Mouse (Mus musculus) heart, adult 18-20 months (tissue): Measurements from ENCODE around the gene Hyou1. TPM values are rescaled to one million over a fixed set of nuclear protein-coding genes. Genes with fewer than 3 reads are reported as not detected.

Experiments
- microRNA-seq, 2 experiments: library from miRNA; unstranded; fragments of <30 nt; microRNA quantifications; one replicate each; pipeline ENCODE4 v1.2.0; 2022
- total RNA-seq, 2 experiments: library from RNA; stranded (reverse); gene quantifications; 2 replicates each; pipeline ENCODE4 v1.2.3; 2021

The Hyou1 gene
- total RNA-seq, 2 experiments from 2014 or later: 46.6 to 65.5 TPM

Small RNAs within 50 kb of the gene (microRNA-seq; reads per million reads assigned to microRNA genes)
- 0 reads per million in 2 experiments for gene Gm44335
- gene Mir7085: 0.38 to 0.54 reads per million in 2 experiments

Other genes starting within 250 kb of the Hyou1 start
- gene Mcam, start 245.0 kb upstream of the Hyou1 start, total RNA-seq: 10 to 100 TPM; 31.0 to 38.6 TPM
- gene Cbl, start 145.4 kb upstream of the Hyou1 start, total RNA-seq: 10 to 100 TPM; 18.0 to 18.5 TPM
- 1 to 10 TPM in 1 of 2 experiments, not detected in 1; 1.7 TPM for gene Ccdc153, start 138.8 kb upstream of the Hyou1 start, total RNA-seq
- gene Pdzd3, start 128.0 kb upstream of the Hyou1 start, total RNA-seq: 1 to 10 TPM; 4.6 to 5.4 TPM
- 10 to 100 TPM; 21.7 to 25.6 TPM for gene Nlrx1, start 110.9 kb upstream of the Hyou1 start, total RNA-seq
- gene Abcg4, start 90.9 kb upstream of the Hyou1 start, total RNA-seq: under 1 TPM; 0.30 to 0.85 TPM
- gene Hinfp, start 73.8 kb upstream of the Hyou1 start, total RNA-seq: 1 to 10 TPM; 8.1 TPM
- gene C2cd2l, start 59.2 kb upstream of the Hyou1 start, total RNA-seq: 10 to 100 TPM; 13.7 to 19.6 TPM
- gene Dpagt1, start 53.5 kb upstream of the Hyou1 start, total RNA-seq: 10 to 100 TPM; 17.8 to 18.2 TPM
- gene H2afx, start 44.8 kb upstream of the Hyou1 start, total RNA-seq: 10 to 100 TPM; 10.7 TPM
- 10 to 100 TPM; 50.0 to 50.8 TPM for gene Hmbs, start 35.3 kb upstream of the Hyou1 start, total RNA-seq
- 10 to 100 TPM; 14.4 to 18.3 TPM for gene Vps11, start 17.8 kb upstream of the Hyou1 start, total RNA-seq
- 10 to 100 TPM; 17.8 to 20.3 TPM for gene Slc37a4, start 17.4 kb downstream of the Hyou1 start, total RNA-seq
- 100 to 1,000 TPM; 788 to 877 TPM for gene Rps25, start 27.6 kb downstream of the Hyou1 start, total RNA-seq
- gene Trappc4, start 28.1 kb downstream of the Hyou1 start, total RNA-seq: 10 to 100 TPM; 42.0 to 43.6 TPM
- 1 to 10 TPM; 5.0 to 6.0 TPM for gene Ccdc84, start 39.1 kb downstream of the Hyou1 start, total RNA-seq
- not detected for gene Foxr1, start 61.6 kb downstream of the Hyou1 start, total RNA-seq
- not detected for gene Upk2, start 75.5 kb downstream of the Hyou1 start, total RNA-seq
- 10 to 100 TPM; 36.2 to 41.7 TPM for gene Bcl9l, start 103.3 kb downstream of the Hyou1 start, total RNA-seq
- 1 to 10 TPM in 1 of 2 experiments, under 1 TPM in 1; 0.37 to 2.8 TPM for gene Cxcr5, start 182.4 kb downstream of the Hyou1 start, total RNA-seq
- 10 to 100 TPM; 89.2 to 90.7 TPM for gene Ddx6, start 225.4 kb downstream of the Hyou1 start, total RNA-seq